Comparison of ENCODE assay signal across 8 mouse cellular contexts in the genomic region with DNA sequence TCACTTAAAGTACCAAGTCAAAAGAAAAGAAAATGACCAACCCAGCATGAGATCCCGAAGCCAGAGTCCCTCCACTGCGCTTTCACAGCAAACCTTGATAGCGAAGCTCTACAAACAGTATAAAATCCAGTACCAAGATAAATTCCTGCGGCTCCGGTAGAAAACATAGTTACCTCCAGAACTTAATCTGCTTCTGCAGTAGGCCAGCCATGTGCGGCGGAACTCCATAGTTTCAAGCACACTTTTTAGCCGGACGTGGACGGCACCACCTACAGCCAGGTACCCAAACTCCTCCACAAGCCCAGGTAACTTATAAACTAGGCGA. TPM values are rescaled to one million over a fixed set of nuclear protein-coding genes. Genes with fewer than 3 reads are reported as not detected.
DNase-seq lines count a peak whose midpoint lies in the region; ATAC-seq and TF ChIP-seq lines count a peak whose summit lies in the region.

No protein-coding gene starts in this region.

- peak overlapping the region; percentile 90 for H3K4me3 ChIP-seq in heart, embryonic 12.5 days
- H3K4me3 ChIP-seq in ES-Bruce4 (ENCODE audit: low read depth, low read length): peak overlapping the region; percentile 92
- H3K4me3 ChIP-seq in heart, embryonic 16.5 days (ENCODE audit: low read length): peak overlapping the region; percentile 99
- peak overlapping the region; percentile 99 for H3K4me3 ChIP-seq in liver, postnatal 0 days (ENCODE audit: low read depth, low read length)

- H3K36me3 ChIP-seq in heart, embryonic 12.5 days: no peaks in the 10 kb centered on the region
- H3K36me3 ChIP-seq in ES-Bruce4 (ENCODE audit: control insufficient read depth, insufficient read depth, low read length, poor library complexity, severe bottlenecking): 0 out of 2 replicates have a peak, but pooled peaks cover 2% of the 10 kb centered on the region
- H3K36me3 ChIP-seq in heart, embryonic 16.5 days (ENCODE audit: control insufficient read depth, insufficient read depth): no peaks in the 10 kb centered on the region
- peaks cover 11% of the 10 kb centered on the region; the same call in 1 of the 2 replicates for H3K36me3 ChIP-seq in liver, postnatal 0 days (replicated peaks; ENCODE audit: insufficient read depth, low read length)

- no peak for TF ChIP-seq EP300 in ES-Bruce4 (IDR thresholded peaks at IDR 0.05; ENCODE audit: insufficient read depth, low read depth, low read length)
- TF ChIP-seq EP300 in liver, postnatal 0 days (IDR thresholded peaks at IDR 0.05; ENCODE audit: low read depth): no peak

- H3K4me2 ChIP-seq in heart, embryonic 12.5 days: peak overlapping the region; percentile 98
- H3K4me2 ChIP-seq in heart, embryonic 16.5 days (ENCODE audit: low read depth, low read length): peak overlapping the region; percentile 97
- H3K4me2 ChIP-seq in liver, postnatal 0 days (ENCODE audit: low read depth, low read length): peak overlapping the region; percentile 76

- no peak for ATAC-seq in heart, embryonic 12.5 days (ENCODE audit: insufficient number of reproducible peaks, low FRiP score)
- no peak for ATAC-seq in heart, embryonic 16.5 days (replicated peaks; ENCODE audit: extremely low read depth, insufficient read depth, low FRiP score)
- ATAC-seq in liver, postnatal 0 days: peak; percentile 0; the same call in 1 of the 2 replicates

- no peak for TF ChIP-seq POLR2A in ES-Bruce4 (IDR thresholded peaks at IDR 0.05; ENCODE audit: insufficient read depth, low read length)

- TF ChIP-seq CTCF in ES-Bruce4 (IDR thresholded peaks at IDR 0.05; ENCODE audit: low read depth, low read length): no peak
- no peak for TF ChIP-seq CTCF in liver, postnatal 0 days (IDR thresholded peaks at IDR 0.05; ENCODE audit: low read depth)

- DNase-seq in heart, adult 8-10 months (ENCODE audit: low spot score): no peak
- DNase-seq in liver, postnatal 0 days: no peak
- no peak for DNase-seq in Muller cell, postnatal 12 days (ENCODE audit: inconsistent ontology term)
- DNase-seq in right cerebral cortex, postnatal 14 days: no peak
- no peak for DNase-seq in MN1 (ENCODE audit: low spot score)

- under 1% methylated on average over 11 of the region's 11 CpGs for WGBS in heart, embryonic 12.5 days
- under 1% methylated on average over 11 of the region's 11 CpGs for WGBS in heart, embryonic 16.5 days
- under 1% methylated on average over 11 of the region's 11 CpGs for WGBS in liver, postnatal 0 days (ENCODE audit: insufficient replicate concordance)

- no peaks in the 10 kb centered on the region for H3K9me3 ChIP-seq in heart, embryonic 12.5 days (replicated peaks)
- H3K9me3 ChIP-seq in ES-Bruce4 (replicated peaks; ENCODE audit: control insufficient read depth, insufficient read depth, low read length, poor library complexity, severe bottlenecking): no peaks in the 10 kb centered on the region
- no peaks in the 10 kb centered on the region for H3K9me3 ChIP-seq in heart, embryonic 16.5 days (replicated peaks; ENCODE audit: control insufficient read depth, low read length)
- no peaks in the 10 kb centered on the region for H3K9me3 ChIP-seq in liver, postnatal 0 days (ENCODE audit: low read length)

- peak overlapping the region; percentile 98; the same call in 1 of the 2 replicates for H3K27ac ChIP-seq in heart, embryonic 12.5 days (ENCODE audit: poor library complexity, severe bottlenecking)
- H3K27ac ChIP-seq in ES-Bruce4 (ENCODE audit: insufficient read depth, low read length): peak overlapping the region; percentile 34; the same call in 1 of the 2 replicates
- H3K27ac ChIP-seq in heart, embryonic 16.5 days (ENCODE audit: low read length): peak overlapping the region; percentile 15
- H3K27ac ChIP-seq in liver, postnatal 0 days (ENCODE audit: low read depth): peak overlapping the region; percentile 99

- H3K9ac ChIP-seq in heart, embryonic 12.5 days: peak overlapping the region; percentile 95
- H3K9ac ChIP-seq in ES-Bruce4 (ENCODE audit: low read depth, poor library complexity, severe bottlenecking): peak overlapping the region; percentile 99
- H3K9ac ChIP-seq in heart, embryonic 16.5 days (ENCODE audit: low read length): peak overlapping the region; percentile 95
- H3K9ac ChIP-seq in liver, postnatal 0 days (replicated peaks): peak overlapping the region; percentile 99

- peaks cover 39% of the 10 kb centered on the region for H3K4me1 ChIP-seq in heart, embryonic 12.5 days (replicated peaks)
- H3K4me1 ChIP-seq in ES-Bruce4 (ENCODE audit: control insufficient read depth, insufficient read depth, low read length): peaks cover 4% of the 10 kb centered on the region
- H3K4me1 ChIP-seq in heart, embryonic 16.5 days (ENCODE audit: control insufficient read depth, insufficient read depth, low read length): peaks cover 32% of the 10 kb centered on the region
- H3K4me1 ChIP-seq in liver, postnatal 0 days (ENCODE audit: insufficient read depth): peaks cover 50% of the 10 kb centered on the region

- no peaks in the 10 kb centered on the region for H3K27me3 ChIP-seq in heart, embryonic 12.5 days (replicated peaks)
- no peaks in the 10 kb centered on the region for H3K27me3 ChIP-seq in ES-Bruce4 (ENCODE audit: control insufficient read depth, insufficient read depth, low read length, poor library complexity, severe bottlenecking)
- H3K27me3 ChIP-seq in heart, embryonic 16.5 days (ENCODE audit: control insufficient read depth, insufficient read depth, low read length): no peaks in the 10 kb centered on the region
- no peaks in the 10 kb centered on the region for H3K27me3 ChIP-seq in liver, postnatal 0 days (ENCODE audit: insufficient read depth, low read length)

RNA-seq across cellular contexts. Expression of gene Usp7, which starts 54.8 kb away (rescaled TPM):
- polyA plus RNA-seq in heart, embryonic 12.5 days (2016; fragmentation: Nextera tagmentation; extraction: Ambion mirVana): 17.1 and 21.1 TPM in 2 replicates
- total RNA-seq in heart, adult 8-10 months (2022): 10 to 100 TPM; 42.9 to 59.2 (median 48.1) TPM
- 339 and 341 TPM in 2 replicates for polyA plus RNA-seq in ES-Bruce4 (2011; ENCODE audit: insufficient read depth, insufficient read length, low read depth, missing spikeins)
- 15.0 and 16.9 TPM in 2 replicates for polyA plus RNA-seq in heart, embryonic 16.5 days (2015; fragmentation: Nextera tagmentation; extraction: Ambion mirVana)
- 15.8 and 17.7 TPM in 2 replicates for polyA plus RNA-seq in liver, postnatal 0 days (2015; fragmentation: Nextera tagmentation; extraction: Ambion mirVana)

RNA-seq across cellular contexts. Expression of gene Gm5767, which starts 56.7 kb away (rescaled TPM):
- polyA plus RNA-seq in heart, embryonic 12.5 days (2016; fragmentation: Nextera tagmentation; extraction: Ambion mirVana): not detected in 2 replicates
- not detected for total RNA-seq in heart, adult 8-10 months (2022)
- polyA plus RNA-seq in ES-Bruce4 (2011; ENCODE audit: insufficient read depth, insufficient read length, low read depth, missing spikeins): not detected in 2 replicates
- polyA plus RNA-seq in heart, embryonic 16.5 days (2015; fragmentation: Nextera tagmentation; extraction: Ambion mirVana): not detected in 2 replicates
- 0.43 TPM in 1 of 2 replicates, not detected in the other for polyA plus RNA-seq in liver, postnatal 0 days (2015; fragmentation: Nextera tagmentation; extraction: Ambion mirVana)

Comparison
In these comparisons a context has a peak if more than half of its experiments do, and no peak if none do; other contexts are left out.
1. H3K27ac ChIP-seq: peak in every context shown above with its lines; median percentile 99 in liver, postnatal 0 days; 98 in heart, embryonic 12.5 days; 34 in ES-Bruce4; 15 in heart, embryonic 16.5 days.
2. RNA of gene Usp7, which starts 54.8 kb away (polyA plus RNA-seq): 339 to 341 TPM in ES-Bruce4; 17.1 to 21.1 TPM in heart, embryonic 12.5 days, 15.0 to 16.9 TPM in heart, embryonic 16.5 days and 15.8 to 17.7 TPM in liver, postnatal 0 days; every median in the first group is over 10 times any median in the second.
3. Peak in every context shown above with its lines, with median percentiles within 50 percentile points of each other: H3K4me2 ChIP-seq, H3K4me3 ChIP-seq and H3K9ac ChIP-seq.